Mouse (Mus musculus): ENCODE results near the gene Ccdc170.

Ccdc170 gene

DNA sequence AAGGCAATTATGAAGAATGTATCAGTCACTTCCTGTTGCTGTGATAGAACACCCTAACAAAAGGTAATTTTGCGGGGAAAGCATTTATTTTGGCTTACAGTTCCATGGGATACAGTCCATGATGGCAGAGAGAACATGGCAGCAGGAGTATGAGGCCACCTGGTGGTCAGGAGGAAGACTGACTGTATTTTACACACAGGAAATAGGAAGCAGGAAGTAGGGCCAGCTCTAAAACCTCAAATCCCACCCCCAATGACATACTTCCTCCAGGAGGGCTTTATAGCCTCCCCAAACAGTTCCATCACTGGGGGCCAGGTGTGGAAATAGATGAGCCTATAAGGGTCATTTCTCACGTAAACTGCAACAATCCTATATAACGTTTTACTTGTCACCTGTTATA is 39.8 kb downstream of the Ccdc170 start:
- no peak for DNase-seq (ENCODE audit: low spot score)

DNA sequence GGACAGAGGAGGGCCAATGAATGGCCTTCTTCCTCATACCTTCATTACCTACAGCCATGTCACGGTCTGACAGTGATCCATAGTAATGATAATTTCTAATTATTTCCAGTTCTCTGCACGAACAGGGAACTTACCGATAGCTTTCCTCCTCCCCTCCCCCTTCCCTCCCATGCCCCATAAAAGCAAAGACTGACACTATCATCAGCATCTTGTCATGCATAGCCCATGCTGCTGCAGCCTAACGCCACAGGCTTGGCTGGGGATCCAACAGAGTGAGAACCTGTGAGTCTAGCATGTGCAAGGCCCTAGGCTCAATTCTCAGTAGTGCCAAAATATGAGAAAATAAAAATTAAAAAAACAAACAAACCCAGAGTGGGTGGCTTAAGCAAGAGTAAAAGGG is 40.8 kb downstream of the Ccdc170 start:
- no peak for DNase-seq (ENCODE audit: low spot score)

DNA sequence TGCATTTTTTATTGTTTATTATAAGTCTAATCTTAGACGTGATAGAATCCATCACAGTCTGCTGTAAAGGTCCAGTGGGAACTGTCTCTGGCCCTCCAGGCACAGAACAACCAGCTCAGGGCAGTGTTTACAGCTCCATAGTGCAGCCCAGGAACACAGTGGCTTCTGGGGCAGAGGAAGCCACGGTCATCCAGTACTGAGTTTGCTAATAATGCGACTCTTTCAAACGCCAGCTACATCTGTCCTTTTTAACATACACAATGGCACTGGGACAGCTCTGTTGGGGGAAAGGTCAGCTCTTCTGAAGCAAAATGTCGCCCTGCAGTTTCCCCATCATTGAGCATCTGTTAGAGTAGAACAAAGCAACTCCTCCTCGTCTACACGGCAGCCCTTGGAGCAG is 45.7 kb downstream of the Ccdc170 start:
- DNase-seq (ENCODE audit: low spot score) = no peak

DNA sequence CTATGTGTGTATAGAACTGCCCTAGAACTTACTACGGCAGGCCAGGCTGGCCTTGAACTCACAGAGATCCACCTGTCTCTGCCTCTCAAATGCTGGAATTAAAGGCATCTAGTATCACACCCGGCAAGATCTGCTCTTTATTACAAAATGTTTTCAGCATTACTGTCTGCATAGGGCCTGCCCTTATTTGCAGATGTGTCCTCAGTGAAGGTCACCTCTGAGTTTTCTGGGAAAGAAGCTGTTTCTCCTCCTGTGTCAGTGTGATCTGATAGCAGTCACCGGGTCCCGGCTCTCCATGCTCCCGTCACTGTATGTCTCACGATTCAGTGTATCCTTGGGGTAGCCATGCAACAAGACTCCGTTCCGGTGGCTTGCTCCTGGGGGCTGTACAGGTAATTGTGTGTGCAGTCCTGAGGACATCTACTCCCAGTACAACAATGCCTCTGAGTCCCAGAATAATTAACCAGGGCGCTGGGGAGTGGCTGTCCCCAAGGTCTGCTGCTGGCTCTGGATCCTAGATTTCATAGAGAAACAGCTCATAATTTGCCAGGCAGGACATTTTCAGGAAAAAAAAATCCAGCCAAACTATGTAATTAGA is 48.4 kb downstream of the Ccdc170 start:
- DNase-seq (ENCODE audit: low spot score) = no peak

DNA sequence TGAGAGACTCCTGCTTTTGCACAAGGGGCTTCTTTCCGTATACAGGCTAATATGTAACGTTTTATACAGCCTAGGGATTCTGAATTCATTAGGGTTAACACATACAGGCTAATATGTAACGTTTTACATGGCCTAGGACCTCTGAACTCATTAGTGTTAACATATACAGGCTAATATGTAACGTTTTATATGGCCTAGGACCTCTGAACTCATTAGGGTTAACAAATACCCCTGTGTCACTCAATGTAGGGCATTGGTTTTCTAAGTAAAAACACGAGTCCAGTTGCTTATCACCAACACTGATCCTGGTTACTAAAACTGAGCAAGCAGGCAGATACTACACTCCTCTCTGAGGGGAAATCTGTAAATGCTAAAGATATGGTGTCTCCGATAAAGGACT is 49.6 kb downstream of the Ccdc170 start:
- DNase-seq (ENCODE audit: low spot score) = no peak

DNA sequence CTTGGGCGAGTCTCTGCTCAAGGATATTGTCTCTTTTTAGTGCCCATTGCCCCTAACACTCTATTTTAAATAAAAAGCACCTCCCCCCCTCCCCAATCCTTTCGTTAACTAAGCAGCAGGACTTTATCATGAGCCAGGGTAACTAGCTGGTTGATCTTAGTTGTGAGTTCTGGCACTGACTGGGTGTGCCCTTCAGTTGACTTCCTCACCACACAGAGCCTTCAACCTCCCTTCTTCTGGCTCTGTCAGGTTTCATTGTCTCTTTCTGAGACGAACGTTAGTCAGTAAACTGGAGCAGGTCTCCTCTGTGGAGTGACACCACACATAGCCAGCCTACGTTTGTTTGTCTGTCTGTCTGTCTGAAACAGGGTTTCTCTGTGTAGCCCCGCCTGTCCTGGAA is 50.4 kb downstream of the Ccdc170 start:
- no peak for DNase-seq (ENCODE audit: low spot score)

DNA sequence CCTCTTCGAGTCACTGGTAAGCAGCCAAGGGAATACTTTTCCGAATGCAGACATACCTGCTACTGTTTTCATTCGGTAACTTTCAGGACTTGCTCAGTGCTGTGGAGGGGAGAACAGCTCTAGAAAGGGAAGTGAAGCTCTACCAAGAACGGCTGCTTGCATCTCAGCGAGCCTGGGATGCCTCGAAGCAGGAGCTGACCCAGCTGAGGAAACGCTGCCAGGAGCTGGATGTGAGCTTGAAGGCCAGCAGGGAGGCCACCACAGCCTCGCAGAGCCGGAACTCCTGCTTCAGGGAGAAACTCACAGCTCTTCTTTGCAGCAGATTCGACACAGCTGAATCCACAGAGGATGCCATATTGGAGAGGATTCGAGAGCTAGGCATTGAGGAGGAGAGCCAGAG is 51.6 kb downstream of the Ccdc170 start:
- no peak for DNase-seq (ENCODE audit: low spot score)

DNA sequence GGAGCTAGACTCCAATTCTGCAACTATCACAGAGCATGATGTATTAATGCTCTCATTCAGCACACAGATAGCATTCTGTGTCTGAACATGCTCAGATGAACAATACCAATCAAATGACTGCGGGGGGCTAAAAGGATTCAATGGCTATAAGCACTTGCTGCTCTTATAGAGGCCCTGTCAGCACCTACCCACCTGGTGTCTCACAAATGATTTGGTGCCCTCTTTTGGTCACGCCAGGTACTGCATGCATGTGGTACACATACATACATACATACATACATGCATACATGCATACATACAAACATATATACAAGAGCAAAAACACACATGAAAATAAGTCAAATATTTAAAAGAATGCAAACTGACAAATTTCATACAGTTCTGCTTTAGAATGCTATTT is 63.2 kb downstream of the Ccdc170 start:
- DNase-seq (ENCODE audit: low spot score) = no peak

DNA sequence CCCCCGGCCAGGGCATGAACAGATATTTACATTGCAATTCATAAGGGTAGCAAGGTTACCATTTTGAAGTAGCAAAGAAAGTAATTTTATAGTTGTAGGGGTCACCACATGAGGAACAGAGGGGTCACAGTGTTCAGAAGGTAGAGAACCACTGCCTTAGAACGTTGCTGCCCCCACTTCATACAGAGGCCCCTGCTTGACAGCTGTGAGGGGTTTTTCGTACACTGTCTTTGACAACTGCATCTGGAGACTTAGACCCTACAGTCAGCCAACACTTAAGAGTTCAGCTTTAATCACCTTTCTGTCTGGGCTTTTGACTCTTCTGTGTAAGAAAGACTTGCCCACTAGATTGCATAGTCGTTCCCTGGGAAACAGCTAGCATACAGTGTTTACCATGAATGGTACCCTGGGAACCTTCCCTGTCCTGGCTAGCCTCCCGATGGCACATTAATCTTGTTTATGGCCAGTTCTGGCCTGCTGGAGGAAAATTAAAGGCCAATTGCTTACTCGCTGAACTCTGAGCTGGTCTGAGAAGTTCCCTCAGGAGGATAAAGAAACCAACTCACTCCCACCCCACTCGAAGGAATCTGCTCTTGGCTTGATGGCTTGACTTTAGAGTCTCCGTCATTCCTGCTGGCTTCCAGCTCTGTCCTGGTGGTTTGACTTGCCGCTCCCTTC is 71.3 kb downstream of the Ccdc170 start:
- no peak for DNase-seq (ENCODE audit: low spot score)

DNA sequence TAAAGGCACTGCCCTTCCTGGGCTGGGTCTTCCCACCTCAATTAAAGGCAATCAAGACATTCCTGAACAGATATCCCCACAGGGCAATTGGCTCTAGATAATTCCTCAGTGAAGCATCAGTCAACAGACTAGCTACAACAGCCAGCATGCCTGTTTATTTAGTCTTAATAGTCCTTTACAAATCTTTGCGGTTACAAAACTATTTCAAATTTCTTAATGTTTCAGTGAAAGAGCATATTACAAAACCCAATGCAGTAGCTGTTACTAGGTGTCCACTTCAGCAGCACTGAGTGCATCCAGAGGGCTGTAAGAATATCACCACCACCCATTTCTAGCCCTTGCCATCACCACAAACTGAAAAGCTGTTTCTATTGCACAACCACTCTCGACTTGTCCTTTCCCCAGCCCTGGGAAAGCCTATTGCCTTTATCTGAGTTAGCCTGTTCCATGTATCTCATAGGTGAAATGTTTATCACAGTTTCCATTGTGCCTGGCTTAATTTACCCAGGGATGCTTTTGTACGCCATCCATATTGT is 74.6 kb downstream of the Ccdc170 start:
- no peak for DNase-seq (ENCODE audit: low spot score)

DNA sequence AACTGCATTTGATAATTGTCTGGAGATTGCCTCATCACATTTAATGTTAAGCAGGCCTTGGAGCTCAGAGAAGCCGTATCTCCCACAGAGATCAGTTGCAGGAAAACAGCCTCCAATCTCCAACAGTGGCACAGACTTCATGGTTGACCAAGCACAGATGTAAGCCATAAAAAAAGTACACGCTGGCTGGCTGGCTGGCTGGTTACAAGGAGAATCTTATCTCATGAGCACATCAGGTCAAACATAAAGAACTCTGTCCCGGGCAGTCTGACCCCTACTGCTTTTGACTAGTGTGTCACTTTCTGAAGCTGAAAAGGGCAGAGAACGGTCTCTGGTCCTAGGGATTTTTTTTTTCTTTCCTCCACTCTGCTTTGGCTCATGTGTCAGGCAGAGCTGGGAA is 76.8 kb downstream of the Ccdc170 start:
- no peak for DNase-seq (ENCODE audit: low spot score)

DNA sequence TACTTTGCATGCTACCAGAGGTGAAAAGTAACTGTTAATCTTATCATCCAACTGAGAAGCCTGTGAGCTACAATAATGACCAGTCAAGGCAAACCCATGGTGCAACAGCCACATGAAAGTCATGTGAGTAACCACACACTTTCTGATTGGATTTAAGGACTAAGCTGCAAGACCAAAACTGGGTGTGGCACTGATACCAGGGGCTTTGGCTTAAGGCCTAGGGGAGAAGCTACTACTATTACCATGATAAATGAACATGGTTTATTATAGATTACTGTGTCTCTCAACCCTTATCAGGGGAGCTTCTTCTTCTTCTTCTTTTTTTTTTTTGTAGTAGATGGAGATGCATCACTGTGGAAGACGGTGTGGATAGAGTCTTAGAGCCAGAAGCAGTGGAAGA is 82.8 kb downstream of the Ccdc170 start:
- DNase-seq (ENCODE audit: low spot score) = no peak

DNA sequence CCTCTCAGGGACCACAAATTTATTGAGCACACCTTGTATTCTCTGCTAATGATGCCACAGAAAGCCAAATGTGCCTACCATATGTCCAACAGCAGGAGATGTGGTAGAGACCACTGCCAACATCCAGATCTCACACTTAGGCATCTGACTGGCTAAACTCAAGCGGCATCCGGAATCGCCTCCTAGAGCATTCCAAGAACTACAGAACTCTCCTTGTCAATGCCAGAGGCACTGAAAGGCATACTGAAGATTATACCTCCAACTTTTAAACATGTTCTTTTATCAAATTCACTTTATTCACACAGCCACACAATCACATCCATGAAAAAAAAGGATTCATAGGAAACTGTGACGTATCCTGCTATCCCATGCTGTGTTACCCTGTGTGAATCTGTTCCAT is 88.5 kb downstream of the Ccdc170 start:
- DNase-seq (ENCODE audit: low spot score) = no peak

DNA sequence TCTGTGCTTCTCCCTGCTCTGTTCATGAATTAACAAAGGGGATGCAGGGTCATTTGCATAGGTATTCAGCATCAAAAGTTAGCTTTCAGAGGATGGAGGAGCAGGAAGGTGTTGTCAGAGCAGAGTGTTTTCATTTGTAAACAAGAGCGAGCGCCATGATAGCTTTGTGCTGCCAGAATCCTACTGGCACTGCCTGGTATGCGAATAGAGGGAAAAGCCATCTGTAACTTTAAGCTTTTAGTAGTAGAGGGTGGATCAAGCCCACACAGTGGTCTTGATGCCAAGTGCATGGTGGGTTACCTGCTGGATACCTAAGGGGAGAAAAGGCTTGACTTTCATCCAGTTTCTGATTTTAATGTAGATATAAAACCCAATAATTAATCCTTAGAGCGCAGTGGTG is 89.0 kb downstream of the Ccdc170 start:
- DNase-seq (ENCODE audit: low spot score) = no peak

DNA sequence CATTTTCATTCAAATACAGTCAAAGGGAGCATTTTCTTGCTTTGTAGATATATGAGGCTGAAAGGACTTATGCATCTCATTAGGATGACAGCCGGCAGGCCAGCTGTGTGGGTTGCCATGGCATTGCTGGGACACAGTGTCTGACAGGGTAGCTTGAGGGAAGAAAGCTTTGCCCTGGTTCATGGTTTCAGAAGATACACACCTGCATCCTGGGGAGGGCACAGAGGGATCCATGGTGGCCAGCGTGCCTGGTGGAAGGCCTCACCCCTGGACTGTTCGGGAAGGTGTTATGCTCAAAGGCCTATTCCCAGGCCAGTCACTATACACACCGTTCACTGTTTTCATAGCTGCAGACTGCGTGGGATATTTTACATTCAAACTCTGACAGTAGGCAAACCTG is 99.6 kb downstream of the Ccdc170 start:
- no peak for DNase-seq (ENCODE audit: low spot score)

DNA sequence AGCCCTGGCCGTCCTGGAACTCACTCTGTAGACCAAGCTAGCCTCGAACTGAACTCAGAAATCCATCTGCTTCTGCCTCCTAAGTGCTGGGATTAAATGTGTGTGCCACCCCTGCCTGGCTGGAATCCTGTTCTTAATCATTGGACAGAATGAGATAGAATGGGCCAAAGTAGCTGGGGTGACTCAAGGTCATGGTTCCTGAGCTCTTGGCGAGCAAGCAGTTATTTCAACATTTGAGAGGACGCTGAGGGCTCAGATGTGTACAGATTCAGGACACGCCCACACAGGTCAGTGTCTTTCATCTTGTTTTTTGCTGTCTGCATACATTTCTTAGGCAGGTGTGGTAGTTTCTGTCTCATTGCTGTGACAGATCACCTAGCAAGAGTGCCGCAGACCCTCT is 104.4 kb downstream of the Ccdc170 start:
- DNase-seq (ENCODE audit: low spot score) = no peak

DNA sequence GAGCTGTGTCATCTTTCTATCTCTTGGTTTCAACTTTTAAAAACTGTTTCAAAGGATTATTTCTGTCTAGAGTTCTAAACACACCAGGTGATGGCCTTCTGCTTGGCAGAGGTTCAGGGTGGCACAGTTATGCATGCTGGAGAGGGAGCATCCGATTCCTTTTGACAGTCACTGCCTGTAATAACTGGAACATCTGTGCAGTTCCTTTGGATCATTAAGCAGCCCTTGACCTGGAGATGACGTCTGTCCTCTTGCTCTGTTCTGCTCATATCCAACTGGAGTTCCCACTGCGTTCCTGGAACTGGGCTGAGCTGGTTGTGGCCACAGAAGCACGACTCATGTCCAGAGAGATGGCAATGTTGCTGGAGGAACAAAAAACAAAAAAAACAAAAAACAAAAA is 107.3 kb downstream of the Ccdc170 start:
- DNase-seq (ENCODE audit: low spot score) = no peak

DNA sequence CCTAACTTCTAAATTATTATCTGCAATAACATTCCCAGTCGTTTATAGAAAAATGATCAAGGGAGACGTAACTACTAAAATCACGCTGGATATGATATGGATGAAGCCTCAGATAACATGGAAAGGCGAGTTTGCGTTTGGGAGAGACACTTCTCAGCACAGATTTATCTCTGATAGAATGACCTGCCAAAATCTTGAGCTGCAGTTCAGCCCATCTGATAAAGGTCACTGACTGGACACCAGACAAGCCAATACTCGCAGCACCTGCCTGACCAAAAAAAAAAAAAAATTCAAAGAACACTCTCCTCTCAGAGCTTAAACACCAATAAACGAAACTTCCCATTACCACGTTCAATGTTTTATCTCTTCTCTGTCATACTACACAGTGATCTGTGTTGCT is 108.7 kb downstream of the Ccdc170 start:
- DNase-seq (ENCODE audit: low spot score) = no peak

DNA sequence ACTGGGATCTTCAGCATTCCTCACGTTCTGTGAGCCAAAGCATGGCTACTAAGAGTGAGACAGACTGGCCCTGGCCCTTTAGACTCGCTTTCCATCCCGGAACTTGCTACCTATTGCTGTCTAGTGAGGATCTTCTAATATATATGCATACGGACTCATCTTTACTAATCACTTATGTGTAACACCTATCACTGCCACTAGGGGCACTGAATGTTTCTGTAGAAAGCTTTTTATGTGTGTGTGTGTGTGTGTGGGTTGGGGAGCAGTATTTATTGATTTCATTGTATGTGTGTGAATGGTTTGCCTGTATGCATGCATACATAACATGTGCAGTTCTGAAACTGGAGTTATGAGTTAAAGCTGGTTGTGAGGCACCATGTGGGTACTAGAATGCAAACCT is 111.5 kb downstream of the Ccdc170 start:
- DNase-seq (ENCODE audit: low spot score) = no peak

DNA sequence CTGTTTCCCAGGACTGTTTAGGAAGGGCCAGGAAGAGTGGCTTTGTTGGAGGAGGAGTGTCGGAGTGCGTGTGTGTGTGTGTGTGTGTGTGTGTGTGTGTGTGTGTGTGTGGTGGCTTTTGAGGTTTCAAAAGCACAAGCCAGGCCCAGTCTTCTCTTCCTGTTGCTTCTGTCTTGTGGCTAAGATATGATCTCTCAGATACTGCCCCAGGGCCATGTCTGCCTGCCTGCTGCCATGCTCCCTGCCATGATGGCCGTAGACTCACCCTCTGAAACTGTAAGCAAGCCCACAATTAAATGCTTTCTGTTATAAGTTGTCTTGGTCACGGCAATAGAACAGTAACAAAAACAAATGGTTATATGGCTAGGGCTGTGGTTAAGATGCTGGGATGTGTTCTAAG is 114.9 kb downstream of the Ccdc170 start:
- DNase-seq (ENCODE audit: low spot score) = no peak

DNA sequence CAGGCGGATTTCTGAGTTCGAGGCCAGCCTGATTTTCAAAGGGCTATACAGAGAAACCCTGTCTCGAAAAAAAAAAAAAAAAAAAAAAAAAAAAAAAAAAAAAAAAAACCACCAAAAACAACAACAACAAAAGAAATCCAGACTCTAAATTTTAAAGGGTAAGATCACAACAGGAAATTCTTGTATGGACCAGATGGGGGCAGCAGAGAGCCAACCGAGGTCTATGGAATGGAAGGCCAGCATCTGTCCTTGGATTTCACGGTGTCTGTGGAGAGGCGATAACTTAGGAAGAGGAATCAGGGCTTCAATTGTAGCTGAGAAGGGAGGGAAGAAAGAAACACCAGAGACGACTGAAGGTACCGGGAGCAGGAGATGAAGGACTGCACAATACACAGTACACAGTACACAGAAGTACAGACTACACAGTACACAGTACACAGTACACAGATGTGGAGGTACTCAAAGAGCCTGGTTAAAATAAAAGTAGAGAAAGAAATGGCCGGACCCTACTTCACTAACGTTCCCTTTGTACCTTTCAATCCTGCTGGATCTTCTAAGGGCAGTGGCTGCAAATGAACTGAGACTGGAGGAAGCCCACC is 116.0 kb downstream of the Ccdc170 start:
- peak; percentile 22 for DNase-seq (ENCODE audit: low spot score)

DNA sequence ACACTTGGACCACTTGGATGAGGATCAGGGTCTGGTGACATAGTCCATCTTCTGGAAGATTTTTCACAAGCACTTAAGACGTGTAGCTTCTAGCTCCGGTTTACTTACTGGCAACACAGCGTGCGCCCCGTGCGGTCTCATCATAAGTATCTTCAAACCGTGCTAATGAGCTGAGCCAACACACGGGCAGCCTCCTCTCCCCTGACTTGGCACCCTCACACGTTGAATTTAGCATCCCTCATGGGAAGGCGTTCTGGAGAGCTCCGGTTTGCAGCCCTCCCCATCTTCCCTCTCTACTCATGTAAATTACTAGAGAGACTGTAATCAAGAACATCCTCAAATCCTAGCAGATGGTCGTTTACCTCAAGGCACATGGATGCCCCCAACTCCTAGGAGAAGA is 116.6 kb downstream of the Ccdc170 start:
- no peak for DNase-seq (ENCODE audit: low spot score)

DNA sequence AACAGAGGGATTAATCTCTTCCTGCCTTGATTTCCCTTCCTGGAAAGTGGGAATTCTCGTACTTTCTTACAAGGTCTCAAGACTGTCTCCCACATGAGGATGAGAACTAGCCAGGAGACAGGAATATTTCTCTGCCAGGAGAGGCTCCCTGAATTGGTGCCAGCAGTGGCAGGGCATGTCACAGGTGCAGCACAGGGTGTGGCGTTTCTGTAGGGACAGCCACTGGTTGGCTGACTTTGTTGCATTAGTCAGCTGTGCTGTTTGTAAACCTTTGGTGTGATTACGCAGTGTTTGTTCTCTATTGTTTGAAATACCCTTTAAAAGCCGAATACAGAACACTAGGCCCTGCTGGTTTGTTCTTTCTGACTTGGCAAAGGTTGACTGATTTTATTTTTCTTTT is 117.3 kb downstream of the Ccdc170 start:
- DNase-seq (ENCODE audit: low spot score) = no peak
